Mouse (Mus musculus): ENCODE results near the gene Tspan5. TPM values are rescaled to one million over a fixed set of nuclear protein-coding genes. Genes with fewer than 3 reads are reported as not detected.

The Tspan5 gene
- polyA plus RNA-seq (2016; fragmentation: Nextera tagmentation; extraction: Ambion mirVana) = 25.3 and 25.7 TPM in 2 replicates

DNA sequence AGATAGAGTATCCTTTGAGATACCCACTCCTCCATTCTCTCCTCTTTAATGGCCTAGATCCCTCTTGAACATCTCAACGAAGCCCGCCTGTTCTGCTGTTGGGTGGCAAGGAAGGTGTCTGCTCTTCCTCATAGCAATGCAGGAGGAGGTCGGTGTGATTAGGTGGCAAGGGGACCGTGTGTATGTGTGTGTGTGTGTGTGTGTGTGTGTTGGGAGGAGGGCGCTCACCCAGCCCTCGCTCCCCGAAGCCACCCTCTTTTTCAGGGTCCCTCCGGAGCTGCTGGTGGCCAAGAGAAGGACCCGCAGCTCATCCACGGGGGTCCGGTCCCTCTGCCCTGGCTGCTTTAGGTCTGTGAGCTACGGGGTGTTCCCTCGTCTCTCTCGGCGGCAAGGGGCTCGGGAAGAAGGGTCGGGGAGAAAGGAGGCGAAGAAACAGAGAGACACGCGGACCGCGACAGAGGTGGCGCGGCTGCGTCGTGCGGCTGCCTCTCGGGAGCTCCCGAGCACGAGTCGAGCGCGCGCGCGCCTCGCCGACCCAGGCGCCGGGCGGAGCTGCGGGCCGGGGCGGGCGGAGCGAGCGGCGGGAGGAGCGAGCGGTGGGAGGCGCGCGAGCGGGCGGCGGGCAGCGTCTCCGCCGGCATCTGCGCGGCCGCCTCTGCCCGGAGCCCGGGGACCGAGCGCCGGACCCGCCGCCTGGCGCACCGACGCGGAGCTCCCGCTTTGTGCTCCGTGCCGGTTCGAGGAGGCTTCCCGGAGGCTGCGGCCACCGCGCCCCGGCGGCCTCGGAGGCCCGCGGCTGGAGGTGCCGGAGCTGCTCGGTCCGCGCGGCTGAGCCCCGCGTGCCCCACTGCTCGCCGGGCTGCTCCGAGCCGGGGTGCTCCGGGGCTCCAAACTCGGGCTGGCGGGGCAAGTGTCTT is at the start of gene Tspan5:
TSS of gene Tspan5 (plus strand) at position 547 of the 917 bp plus-strand sequence.
- H3K4me1 ChIP-seq = peaks cover 32% of the 10 kb centered on the region
- H3K36me3 ChIP-seq (replicated peaks) = no peaks in the 10 kb centered on the region
- H3K4me3 ChIP-seq = peak within 1 kb of the TSS; percentile 83
- peak; percentile 71 for DNase-seq (ENCODE audit: extremely low spot score, low spot score)
- peaks cover 18% of the 10 kb centered on the region for H3K27me3 ChIP-seq (ENCODE audit: poor library complexity, severe bottlenecking)
- no peaks in the 10 kb centered on the region for H3K9me3 ChIP-seq
- WGBS = 1% methylated on average over 100 of the region's 100 CpGs
- peak within 1 kb of the TSS; percentile 94 for H3K27ac ChIP-seq

DNA sequence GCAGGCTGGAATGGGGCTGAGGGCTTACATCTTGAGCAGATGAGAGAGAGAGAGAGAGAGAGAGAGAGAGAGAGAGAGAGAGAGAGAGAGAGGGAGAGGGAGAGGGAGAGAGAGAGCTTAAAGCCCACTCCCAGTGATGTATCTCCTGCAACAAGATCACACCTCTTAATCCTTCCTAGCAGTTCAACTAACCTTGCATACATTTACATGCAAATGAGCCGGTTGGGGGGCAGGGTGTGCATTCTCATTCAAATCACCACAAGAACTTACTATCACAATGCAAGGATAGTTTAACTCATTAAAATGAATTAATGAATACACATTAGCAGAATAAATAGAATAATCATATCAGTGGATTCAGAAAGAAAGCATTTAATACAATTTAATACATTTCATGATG is 49.7 kb upstream of the Tspan5 start:
- Histone ChIP-seq H3K27ac (no peak overlapping the region), H3K4me3 (no peak overlapping the region), H3K36me3 (replicated peaks) (no peaks in the 10 kb centered on the region), H3K27me3 (ENCODE audit: poor library complexity, severe bottlenecking) (no peaks in the 10 kb centered on the region), H3K4me1 (peaks cover 7% of the 10 kb centered on the region), H3K9me3 (no peaks in the 10 kb centered on the region)
- no peak for DNase-seq (ENCODE audit: extremely low spot score, low spot score)
- 34% methylated on average over 1 of the region's 1 CpGs for WGBS

DNA sequence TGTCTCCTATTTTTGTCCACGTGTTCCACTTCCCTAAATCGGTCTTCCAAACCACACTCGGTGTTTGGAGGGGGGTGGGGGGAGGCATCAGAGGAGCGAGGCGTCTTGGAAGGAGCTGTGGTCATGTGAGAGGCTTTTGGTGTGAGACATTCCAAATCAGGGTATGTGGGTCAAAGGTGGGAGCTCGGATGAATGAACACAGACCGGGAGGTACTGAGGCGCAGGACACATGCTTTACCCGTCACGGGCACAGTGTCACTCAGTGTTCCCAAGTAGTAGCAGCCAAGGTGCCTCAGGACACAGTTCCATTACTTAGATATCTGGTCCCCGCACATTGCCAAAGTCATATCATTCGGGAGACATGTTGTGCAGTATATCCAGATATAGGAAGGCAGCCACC is 38.6 kb upstream of the Tspan5 start:
- Histone ChIP-seq H3K27ac (no peak overlapping the region), H3K27me3 (ENCODE audit: poor library complexity, severe bottlenecking) (no peaks in the 10 kb centered on the region), H3K4me3 (no peak overlapping the region), H3K9me3 (no peaks in the 10 kb centered on the region), H3K4me1 (peaks cover 15% of the 10 kb centered on the region), H3K36me3 (replicated peaks) (no peaks in the 10 kb centered on the region)
- WGBS = 88% methylated on average over 12 of the region's 12 CpGs
- no peak for DNase-seq (ENCODE audit: extremely low spot score, low spot score)

DNA sequence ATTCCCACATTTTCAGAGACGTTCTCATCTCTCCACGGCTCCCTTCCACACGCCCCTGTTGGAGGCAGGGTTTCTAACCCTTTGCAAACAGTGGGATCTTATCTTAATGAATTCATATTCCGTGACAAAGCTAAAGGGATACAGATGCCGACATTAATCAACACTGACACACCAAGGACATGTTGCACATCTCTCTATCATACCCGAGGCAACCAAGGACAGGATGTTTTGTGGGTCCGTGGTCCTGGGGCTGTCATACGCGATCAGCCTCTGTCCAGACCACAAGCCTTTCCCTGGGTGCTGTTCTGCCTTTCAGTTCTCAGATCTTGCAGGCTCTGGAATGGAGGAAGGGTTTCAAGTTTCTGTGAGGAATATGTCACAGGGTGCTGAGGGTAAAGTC is 37.5 kb upstream of the Tspan5 start:
- Histone ChIP-seq H3K36me3 (replicated peaks) (no peaks in the 10 kb centered on the region), H3K4me3 (no peak overlapping the region), H3K9me3 (no peaks in the 10 kb centered on the region), H3K4me1 (peaks cover 21% of the 10 kb centered on the region), H3K27me3 (ENCODE audit: poor library complexity, severe bottlenecking) (no peaks in the 10 kb centered on the region), H3K27ac (no peak overlapping the region)
- DNase-seq (ENCODE audit: extremely low spot score, low spot score) = no peak
- WGBS = 92% methylated on average over 9 of the region's 9 CpGs

DNA sequence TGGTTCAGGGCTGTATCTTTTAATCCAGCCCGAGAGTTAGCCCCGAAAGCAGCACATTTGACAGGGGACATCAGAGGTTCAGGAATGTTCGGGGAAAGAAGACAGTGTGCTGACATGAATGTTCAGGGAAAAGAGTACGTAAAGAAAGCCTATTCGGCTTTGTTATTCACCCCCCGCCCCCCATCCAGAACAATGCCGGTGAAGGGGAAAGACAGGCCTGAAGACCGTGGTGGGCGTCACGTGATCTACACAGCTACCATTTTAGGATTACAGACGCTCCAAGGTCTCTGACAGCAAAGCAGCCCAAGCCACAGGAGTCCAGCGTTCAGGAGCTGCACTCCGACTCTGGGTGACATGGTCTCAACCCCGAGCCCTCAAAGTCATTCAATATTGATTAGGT is 36.1 kb upstream of the Tspan5 start:
- H3K36me3 ChIP-seq (replicated peaks) = no peaks in the 10 kb centered on the region
- 68% methylated on average over 14 of the region's 14 CpGs for WGBS
- H3K4me3 ChIP-seq = no peak overlapping the region
- DNase-seq (ENCODE audit: extremely low spot score, low spot score) = no peak
- no peaks in the 10 kb centered on the region for H3K27me3 ChIP-seq (ENCODE audit: poor library complexity, severe bottlenecking)
- peaks cover 21% of the 10 kb centered on the region for H3K4me1 ChIP-seq
- no peak overlapping the region for H3K27ac ChIP-seq
- H3K9me3 ChIP-seq = no peaks in the 10 kb centered on the region

DNA sequence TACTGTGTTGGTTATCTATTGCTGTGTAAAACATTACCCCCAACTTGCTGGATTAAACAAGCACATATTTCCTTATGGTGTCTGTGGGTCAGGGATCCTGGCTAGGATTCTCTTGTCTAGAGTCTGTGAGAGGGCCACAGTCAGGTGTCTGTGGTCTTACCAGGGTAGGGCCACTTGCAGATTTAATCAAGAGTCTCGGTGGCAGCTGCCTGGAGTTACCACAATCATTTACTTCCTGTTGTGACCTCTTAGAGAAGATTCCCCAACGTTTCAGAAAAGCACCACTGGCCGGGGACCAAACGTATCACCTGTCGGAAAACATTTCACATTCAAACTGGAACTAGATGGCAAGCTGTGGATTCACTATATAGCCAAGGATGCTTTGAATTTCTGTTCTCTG is 32.8 kb upstream of the Tspan5 start:
- no peak for DNase-seq (ENCODE audit: extremely low spot score, low spot score)
- Histone ChIP-seq H3K4me3 (no peak overlapping the region), H3K9me3 (no peaks in the 10 kb centered on the region), H3K27me3 (ENCODE audit: poor library complexity, severe bottlenecking) (no peaks in the 10 kb centered on the region), H3K36me3 (replicated peaks) (no peaks in the 10 kb centered on the region), H3K27ac (no peak overlapping the region), H3K4me1 (peaks cover 28% of the 10 kb centered on the region)
- 76% methylated on average over 5 of the region's 5 CpGs for WGBS

DNA sequence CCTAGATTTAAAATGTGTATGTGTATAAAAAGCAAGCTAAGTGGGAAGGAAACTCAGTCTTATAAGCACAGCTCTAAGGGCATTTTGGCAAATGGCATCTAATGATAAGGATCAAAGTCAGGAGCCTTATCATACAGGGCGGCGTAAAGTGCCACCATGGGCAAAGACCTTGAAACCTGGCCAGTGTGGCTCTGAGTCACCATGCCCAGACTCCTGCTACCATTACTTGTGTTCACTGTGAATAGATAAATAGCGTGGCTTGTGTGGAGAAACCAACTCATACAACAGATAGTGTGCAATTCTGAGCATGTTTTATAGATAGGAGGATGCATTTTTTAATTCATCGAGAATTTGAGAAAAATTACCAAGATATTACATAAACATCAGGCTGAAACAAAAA is 30.0 kb upstream of the Tspan5 start:
- no peak for DNase-seq (ENCODE audit: extremely low spot score, low spot score)
- Histone ChIP-seq H3K27ac (no peak overlapping the region), H3K4me3 (no peak overlapping the region), H3K27me3 (ENCODE audit: poor library complexity, severe bottlenecking) (no peaks in the 10 kb centered on the region), H3K36me3 (replicated peaks) (no peaks in the 10 kb centered on the region), H3K9me3 (no peaks in the 10 kb centered on the region), H3K4me1 (peaks cover 17% of the 10 kb centered on the region)
- 92% methylated on average over 4 of the region's 4 CpGs for WGBS

DNA sequence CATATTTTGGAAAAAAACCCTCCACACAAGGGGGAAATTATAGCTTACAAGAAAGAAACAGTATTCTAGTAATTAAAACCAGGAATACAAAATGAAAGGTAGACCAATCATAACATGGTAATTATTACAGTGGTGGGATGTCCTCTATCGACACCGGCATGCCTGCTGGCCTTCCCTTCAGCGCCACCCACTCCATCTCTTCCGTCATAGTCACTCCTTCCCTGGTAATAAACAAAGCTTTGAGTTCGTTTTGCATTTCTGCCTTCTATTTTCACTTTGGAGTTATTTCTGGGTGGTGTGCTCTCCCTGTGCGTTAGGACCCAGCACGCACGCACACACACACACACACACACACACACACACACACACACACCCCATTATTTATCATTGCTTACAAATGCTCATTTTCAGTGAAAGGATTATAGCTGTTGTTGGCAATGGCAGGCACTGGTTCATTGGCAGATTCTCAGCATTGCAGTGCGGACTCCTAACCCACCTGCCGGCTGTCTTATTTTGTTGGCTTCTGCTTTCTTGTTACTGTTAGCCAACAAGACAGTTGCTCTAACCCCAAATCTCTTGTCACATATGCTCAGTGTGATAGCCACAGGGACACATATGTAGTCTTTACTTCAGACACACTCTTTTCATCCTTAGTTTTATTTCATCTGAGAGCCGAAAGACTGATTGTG is 29.4 kb upstream of the Tspan5 start:
- WGBS = 93% methylated on average over 11 of the region's 11 CpGs
- no peaks in the 10 kb centered on the region for H3K9me3 ChIP-seq
- H3K4me1 ChIP-seq = peaks cover 17% of the 10 kb centered on the region
- H3K27me3 ChIP-seq (ENCODE audit: poor library complexity, severe bottlenecking) = no peaks in the 10 kb centered on the region
- H3K36me3 ChIP-seq (replicated peaks) = no peaks in the 10 kb centered on the region
- H3K27ac ChIP-seq = no peak overlapping the region
- no peak for DNase-seq (ENCODE audit: extremely low spot score, low spot score)
- H3K4me3 ChIP-seq = no peak overlapping the region

DNA sequence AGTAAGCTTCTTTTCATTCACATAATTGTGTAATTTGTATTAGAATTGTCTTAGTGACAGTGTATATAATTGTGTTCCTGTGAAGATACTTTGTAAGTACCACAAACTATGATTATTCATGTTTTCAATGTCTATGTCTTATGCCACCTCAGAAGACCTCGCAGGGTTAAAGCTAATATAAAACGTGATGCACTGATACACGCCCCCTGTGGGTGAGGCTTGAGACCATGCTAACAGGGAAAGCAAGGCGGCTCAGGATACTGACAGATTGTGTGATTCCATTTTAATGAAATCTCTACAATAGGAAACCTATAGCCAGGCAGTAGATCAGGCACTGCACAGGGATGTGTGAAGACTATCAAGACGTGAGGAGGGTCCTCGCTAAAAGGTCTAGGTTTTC is 28.9 kb upstream of the Tspan5 start:
- H3K4me1 ChIP-seq = peaks cover 17% of the 10 kb centered on the region
- no peak overlapping the region for H3K4me3 ChIP-seq
- H3K27ac ChIP-seq = no peak overlapping the region
- no peaks in the 10 kb centered on the region for H3K27me3 ChIP-seq (ENCODE audit: poor library complexity, severe bottlenecking)
- no peaks in the 10 kb centered on the region for H3K9me3 ChIP-seq
- no peaks in the 10 kb centered on the region for H3K36me3 ChIP-seq (replicated peaks)
- DNase-seq (ENCODE audit: extremely low spot score, low spot score) = no peak
- WGBS = 67% methylated on average over 6 of the region's 6 CpGs

DNA sequence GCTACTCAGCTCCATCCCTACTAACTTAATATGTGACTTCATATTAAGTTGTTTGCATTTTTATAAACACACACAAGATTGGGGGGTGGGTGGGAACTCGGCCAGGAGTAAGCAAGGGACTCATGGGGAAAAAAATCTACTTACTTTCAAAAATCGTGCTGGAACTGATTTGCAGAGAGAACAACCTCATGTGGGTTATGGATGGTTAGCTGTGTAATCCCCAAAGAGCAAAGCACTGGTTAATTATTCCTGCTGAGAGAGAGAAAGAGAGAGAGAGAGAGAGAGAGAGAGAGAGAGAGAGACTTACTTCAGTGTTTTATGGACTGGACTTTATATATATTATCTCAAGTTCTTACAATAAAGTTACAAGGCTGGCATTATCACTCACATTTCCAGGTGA is 27.2 kb upstream of the Tspan5 start:
- H3K4me3 ChIP-seq = no peak overlapping the region
- 63% methylated on average over 2 of the region's 2 CpGs for WGBS
- H3K27me3 ChIP-seq (ENCODE audit: poor library complexity, severe bottlenecking) = no peaks in the 10 kb centered on the region
- no peak overlapping the region for H3K27ac ChIP-seq
- no peaks in the 10 kb centered on the region for H3K36me3 ChIP-seq (replicated peaks)
- no peaks in the 10 kb centered on the region for H3K9me3 ChIP-seq
- H3K4me1 ChIP-seq = peaks cover 8% of the 10 kb centered on the region; the same call in 1 of the 2 replicates
- no peak for DNase-seq (ENCODE audit: extremely low spot score, low spot score)

DNA sequence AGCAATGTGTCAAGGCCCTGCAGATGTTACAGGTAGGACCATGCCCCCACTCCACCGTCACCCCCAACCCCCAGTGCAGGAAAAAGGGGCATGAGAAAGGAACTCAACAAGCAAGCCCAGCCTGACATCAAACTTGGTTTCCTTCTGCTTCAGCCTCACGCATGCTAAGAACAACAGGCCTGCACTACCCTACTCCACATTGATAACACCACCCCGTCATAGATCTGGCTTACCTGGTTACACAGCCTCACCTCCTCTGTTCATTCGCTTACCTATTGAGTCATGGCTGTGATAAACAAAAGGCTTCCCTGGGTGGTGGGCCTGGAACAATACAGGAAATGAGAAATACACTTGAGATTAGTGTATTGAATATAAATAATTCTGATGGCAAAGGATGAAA is 26.8 kb upstream of the Tspan5 start:
- no peaks in the 10 kb centered on the region for H3K27me3 ChIP-seq (ENCODE audit: poor library complexity, severe bottlenecking)
- no peaks in the 10 kb centered on the region for H3K9me3 ChIP-seq
- no peaks in the 10 kb centered on the region for H3K36me3 ChIP-seq (replicated peaks)
- H3K27ac ChIP-seq = no peak overlapping the region
- 93% methylated on average over 4 of the region's 4 CpGs for WGBS
- H3K4me3 ChIP-seq = no peak overlapping the region
- no peak for DNase-seq (ENCODE audit: extremely low spot score, low spot score)
- peaks cover 8% of the 10 kb centered on the region; the same call in 1 of the 2 replicates for H3K4me1 ChIP-seq

DNA sequence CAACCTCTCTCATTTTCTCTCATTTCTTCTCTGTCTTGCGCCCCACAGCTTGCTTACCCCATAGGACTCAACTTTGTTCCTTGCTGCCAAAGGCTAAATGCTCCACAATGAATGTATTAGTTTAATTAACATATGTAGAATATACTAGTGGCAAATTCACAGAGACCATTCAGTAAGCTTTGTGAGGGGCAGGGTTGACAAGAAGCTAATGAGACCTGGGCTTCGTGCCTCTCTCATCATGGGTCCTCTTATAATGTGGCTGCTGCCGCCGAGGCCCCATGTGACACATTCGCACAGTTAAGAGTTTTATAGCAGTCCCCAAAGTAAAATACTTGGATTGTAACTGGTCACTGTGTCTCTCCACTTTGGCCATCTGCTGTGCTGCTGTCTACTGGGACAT is 25.0 kb upstream of the Tspan5 start:
- 83% methylated on average over 5 of the region's 5 CpGs for WGBS
- H3K4me3 ChIP-seq = no peak overlapping the region
- H3K27me3 ChIP-seq (ENCODE audit: poor library complexity, severe bottlenecking) = no peaks in the 10 kb centered on the region

DNA sequence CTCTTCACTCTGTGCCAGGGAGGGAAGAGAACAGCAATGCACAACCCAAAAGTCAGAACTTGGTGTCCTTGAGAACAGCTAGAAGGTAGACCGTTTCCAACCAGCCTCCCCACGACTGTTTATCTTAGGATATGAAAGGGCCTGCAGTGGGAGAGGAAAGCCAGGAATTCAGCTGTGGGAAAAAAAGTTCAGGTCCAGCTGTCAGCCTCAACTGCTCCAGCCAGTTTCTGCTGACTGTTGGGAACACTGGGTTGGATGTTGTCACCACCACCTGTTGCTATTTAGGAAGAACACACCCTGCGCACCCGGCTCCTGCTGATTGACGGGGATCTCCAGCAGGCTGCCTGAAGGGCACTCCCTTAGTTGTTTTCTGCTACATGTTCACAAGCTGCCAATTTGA is 19.8 kb upstream of the Tspan5 start:
- Histone ChIP-seq H3K4me1 (no peaks in the 10 kb centered on the region), H3K9me3 (no peaks in the 10 kb centered on the region), H3K27ac (no peak overlapping the region), H3K4me3 (no peak overlapping the region), H3K36me3 (replicated peaks) (no peaks in the 10 kb centered on the region), H3K27me3 (ENCODE audit: poor library complexity, severe bottlenecking) (no peaks in the 10 kb centered on the region)
- 94% methylated on average over 5 of the region's 5 CpGs for WGBS
- DNase-seq (ENCODE audit: extremely low spot score, low spot score) = no peak

More for the DNA sequence above, 25.0 kb upstream of the Tspan5 start:
- Histone ChIP-seq H3K36me3 (replicated peaks) (no peaks in the 10 kb centered on the region), H3K27ac (no peak overlapping the region), H3K4me1 (peaks cover 8% of the 10 kb centered on the region; the same call in 1 of the 2 replicates), H3K9me3 (no peaks in the 10 kb centered on the region)
- no peak for DNase-seq (ENCODE audit: extremely low spot score, low spot score)

All from forebrain, embryonic 10.5 days (tissue).